Mouse (Mus musculus) liver, embryonic 15.5 days (tissue): ENCODE measurements around the gene Ncoa7. TPM values are rescaled to one million over a fixed set of nuclear protein-coding genes. Genes with fewer than 3 reads are reported as not detected.

ENCODE experiments used
- ATAC-seq: fragments of 200-750 bp; cut with Nextera tagmentation; 2 replicates; pipeline ENCODE4 v1.8.0; 2017; ENCODE audit warnings: moderate number of reproducible peaks, mild to moderate bottlenecking, moderate library complexity; ENCODE audit not compliant: insufficient read depth
- H3K27ac ChIP-seq: fragments of 300-500 bp; sonication (generic); replicated peaks from 2 replicates; pipeline ENCODE4 v1.5.1; 2015; ENCODE audit warnings: mild to moderate bottlenecking, inconsistent platforms
- H3K27me3 ChIP-seq: fragments of 300-500 bp; sonication (generic); 2 replicates; pipeline ENCODE4 v1.6.1; 2015; ENCODE audit warnings: mild to moderate bottlenecking, inconsistent platforms
- H3K36me3 ChIP-seq: fragments of 300-500 bp; sonication (generic); replicated peaks from 2 replicates; pipeline ENCODE4 v1.6.1; 2015; ENCODE audit warnings: moderate library complexity, mild to moderate bottlenecking, inconsistent platforms
- H3K4me1 ChIP-seq: fragments of 300-500 bp; sonication (generic); replicated peaks from 2 replicates; pipeline ENCODE4 v1.6.1; 2015; ENCODE audit warnings: inconsistent platforms
- H3K4me2 ChIP-seq: fragments of 300-500 bp; sonication (generic); 2 replicates; pipeline ENCODE4 v1.6.1; 2015; ENCODE audit warnings: moderate library complexity, mild to moderate bottlenecking, inconsistent platforms
- H3K4me3 ChIP-seq: fragments of 300-500 bp; sonication (generic); replicated peaks from 2 replicates; pipeline ENCODE4 v1.5.1; 2015; ENCODE audit warnings: mild to moderate bottlenecking, inconsistent platforms
- H3K9ac ChIP-seq: fragments of 300-500 bp; sonication (generic); 2 replicates; pipeline ENCODE4 v1.6.1; 2015; ENCODE audit warnings: moderate library complexity, mild to moderate bottlenecking, inconsistent platforms
- H3K9me3 ChIP-seq: fragments of 300-500 bp; sonication (generic); replicated peaks from 2 replicates; pipeline ENCODE4 v1.6.1; 2016; ENCODE audit warnings: inconsistent platforms
- WGBS: fragments of 180-500 bp; shearing (Covaris S2); methylation state at CpG from one replicate; pipeline ENCODE4 v1.1.7; 2015; ENCODE audit warnings: mixed read lengths; ENCODE audit not compliant: insufficient replicate concordance; 5-methylcytosine and 5-hydroxymethylcytosine counted together
- polyA plus RNA-seq: library from polyadenylated mRNA; unstranded; fragments of >200 nt; fragmentation: Nextera tagmentation; extraction: Ambion mirVana; gene quantifications from 2 replicates; pipeline ENCODE4 v1.2.1, GENCODE M21; 2015

The Ncoa7 gene
- polyA plus RNA-seq, 1 experiment from 2014 or later: 12.2 TPM

- H3K27ac ChIP-seq: peak overlapping the region; percentile 97
- 43% methylated on average over 3 of the region's 3 CpGs for WGBS
These were observed 184.3 kb downstream of the Ncoa7 start for GRCm38 (mm10) chr10:30618918-30619210.

GRCm38 (mm10) chr10:30618091-30618917 lies 184.8 kb downstream of the Ncoa7 start:
- H3K9ac ChIP-seq: peak overlapping the region; percentile 71
- no peaks in the 10 kb centered on the region for H3K9me3 ChIP-seq
- WGBS: 1% methylated on average over 49 of the region's 49 CpGs
- H3K27me3 ChIP-seq: peaks cover 7% of the 10 kb centered on the region; the same call in 1 of the 2 replicates
- H3K36me3 ChIP-seq: no peaks in the 10 kb centered on the region
- peaks cover 14% of the 10 kb centered on the region for H3K4me1 ChIP-seq
- peak overlapping the region; percentile 97 for H3K27ac ChIP-seq
- H3K4me2 ChIP-seq: peak overlapping the region; percentile 79
- H3K4me3 ChIP-seq: peak overlapping the region; percentile 74
- ATAC-seq: peak; percentile 100

More at GRCm38 (mm10) chr10:30618918-30619210, 184.3 kb downstream of the Ncoa7 start:
- Histone ChIP-seq H3K4me1 (peaks cover 14% of the 10 kb centered on the region), H3K36me3 (no peaks in the 10 kb centered on the region), H3K9me3 (no peaks in the 10 kb centered on the region), H3K4me3 (peak overlapping the region; percentile 74), H3K9ac (peak overlapping the region; percentile 71), H3K27me3 (peaks cover 7% of the 10 kb centered on the region; the same call in 1 of the 2 replicates), H3K4me2 (peak overlapping the region; percentile 79)
- no peak for ATAC-seq

DNA sequence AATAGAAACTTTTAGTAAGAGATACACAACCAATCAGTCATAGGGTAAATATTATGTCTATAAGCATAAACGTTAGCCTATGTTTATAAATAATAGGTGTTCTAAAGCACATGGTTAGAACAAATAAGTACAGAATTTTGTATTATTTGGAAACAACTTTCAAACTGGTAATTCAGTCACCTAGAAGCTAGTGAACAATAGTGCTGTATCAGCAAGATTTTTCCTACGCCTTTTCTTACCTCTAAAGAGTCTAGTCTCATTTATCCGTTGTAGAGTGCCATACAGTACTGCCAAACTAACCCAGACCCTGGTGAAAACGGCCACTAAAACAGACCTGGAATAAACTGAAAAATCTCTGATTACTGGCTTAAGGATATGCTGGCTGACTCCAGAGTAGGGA lies 190.1 kb downstream of the Ncoa7 start:
- Histone ChIP-seq H3K9me3 (no peaks in the 10 kb centered on the region), H3K4me2 (no peak overlapping the region), H3K27ac (no peak overlapping the region), H3K27me3 (no peaks in the 10 kb centered on the region), H3K4me1 (peaks cover 28% of the 10 kb centered on the region), H3K9ac (no peak overlapping the region), H3K4me3 (no peak overlapping the region), H3K36me3 (peaks cover 3% of the 10 kb centered on the region; the same call in 1 of the 2 replicates)
- no peak for ATAC-seq
- 68% methylated on average over 4 of the region's 4 CpGs for WGBS

- peak overlapping the region; percentile 53; the same call in 1 of the 2 replicates for H3K27ac ChIP-seq
- no peak; the same call in 1 of the 2 replicates for ATAC-seq
- no peaks in the 10 kb centered on the region for H3K27me3 ChIP-seq
- no peak overlapping the region for H3K9ac ChIP-seq
- H3K36me3 ChIP-seq: peaks cover 3% of the 10 kb centered on the region
- H3K4me1 ChIP-seq: peaks cover 16% of the 10 kb centered on the region
- H3K4me2 ChIP-seq: no peak overlapping the region
- H3K9me3 ChIP-seq: no peaks in the 10 kb centered on the region
- no peak overlapping the region for H3K4me3 ChIP-seq
These were observed 193.5 kb downstream of the Ncoa7 start for GRCm38 (mm10) chr10:30609614-30610013.

DNA sequence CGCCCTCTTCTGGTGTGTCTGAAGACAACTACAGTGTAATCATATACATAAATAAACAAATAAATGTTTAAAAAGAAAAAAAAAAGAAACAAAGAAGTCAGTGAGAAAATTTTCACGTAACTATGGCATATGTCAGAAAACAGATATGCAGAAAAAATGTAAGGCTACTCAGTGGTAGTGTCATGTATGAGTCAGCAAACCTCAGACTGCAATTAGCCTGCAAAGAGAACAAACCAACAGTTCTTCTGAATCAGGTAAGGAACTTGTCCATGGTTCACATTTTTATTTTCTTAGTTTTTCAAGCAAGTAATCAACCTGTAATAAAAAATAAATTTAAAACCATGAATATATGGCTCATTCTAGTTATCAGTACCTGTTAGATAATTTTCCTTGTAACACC lies 195.0 kb downstream of the Ncoa7 start:
- no peak for ATAC-seq
- Histone ChIP-seq H3K36me3 (peaks cover 3% of the 10 kb centered on the region), H3K4me2 (no peak overlapping the region), H3K27ac (no peak overlapping the region), H3K27me3 (no peaks in the 10 kb centered on the region), H3K9ac (no peak overlapping the region), H3K4me3 (no peak overlapping the region), H3K4me1 (peaks cover 16% of the 10 kb centered on the region), H3K9me3 (no peaks in the 10 kb centered on the region)
- WGBS: 50% methylated on average over 2 of the region's 2 CpGs

GRCm38 (mm10) chr10:30600542-30600966 lies 202.6 kb downstream of the Ncoa7 start, which contains the start of gene Trmt11:
Gene Trmt11, minus strand, starts transcription at chr10:30600749.
- ATAC-seq: peak; percentile 93
- Histone ChIP-seq H3K9ac (peak within 1 kb of the TSS; percentile 81), H3K4me3 (peak within 1 kb of the TSS; percentile 88), H3K9me3 (no peaks in the 10 kb centered on the region), H3K4me2 (peak within 1 kb of the TSS; percentile 84), H3K4me1 (peaks cover 20% of the 10 kb centered on the region), H3K27ac (peak within 1 kb of the TSS; percentile 86), H3K27me3 (no peaks in the 10 kb centered on the region), H3K36me3 (peaks cover 14% of the 10 kb centered on the region; the same call in 1 of the 2 replicates)
- WGBS: 2% methylated on average over 28 of the region's 28 CpGs

DNA sequence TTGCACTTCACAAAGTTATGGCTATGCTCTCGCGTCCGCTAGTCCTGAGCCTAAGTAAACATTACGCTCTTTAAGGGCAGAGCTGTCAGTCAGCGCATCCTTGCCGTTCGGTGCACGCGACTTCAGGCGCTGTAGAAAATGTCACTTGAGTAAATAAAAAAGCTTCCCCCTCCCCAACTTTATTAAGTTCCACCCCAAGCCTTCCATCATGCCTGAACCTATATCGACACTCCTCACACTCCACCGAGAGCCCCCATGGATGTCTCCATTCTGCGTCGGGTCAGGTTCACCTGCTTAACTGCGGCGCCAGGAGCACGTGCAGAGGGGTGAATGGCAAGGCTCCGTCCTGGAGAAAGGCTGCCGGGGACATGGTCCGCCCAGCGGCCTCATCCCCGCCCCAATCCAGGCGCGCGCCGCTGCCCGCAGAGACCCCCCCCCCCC lies 203.0 kb downstream of the Ncoa7 start:
- Histone ChIP-seq H3K4me2 (peak overlapping the region; percentile 84), H3K4me3 (peak overlapping the region; percentile 88), H3K4me1 (peaks cover 20% of the 10 kb centered on the region), H3K9me3 (no peaks in the 10 kb centered on the region), H3K9ac (peak overlapping the region; percentile 81), H3K27me3 (no peaks in the 10 kb centered on the region), H3K27ac (peak overlapping the region; percentile 86), H3K36me3 (peaks cover 18% of the 10 kb centered on the region; the same call in 1 of the 2 replicates)
- WGBS: under 1% methylated on average over 21 of the region's 27 CpGs
- ATAC-seq: peak; percentile 76

GRCm38 (mm10) chr10:30587037-30587436 lies 216.1 kb downstream of the Ncoa7 start:
- H3K36me3 ChIP-seq: peaks cover 47% of the 10 kb centered on the region
- no peaks in the 10 kb centered on the region for H3K9me3 ChIP-seq
- H3K4me1 ChIP-seq: no peaks in the 10 kb centered on the region
- no peak overlapping the region for H3K27ac ChIP-seq
- WGBS: 65% methylated on average over 5 of the region's 5 CpGs
- ATAC-seq: no peak
- H3K27me3 ChIP-seq: no peaks in the 10 kb centered on the region
- H3K4me3 ChIP-seq: no peak overlapping the region
- no peak overlapping the region for H3K4me2 ChIP-seq
- H3K9ac ChIP-seq: no peak overlapping the region

- no peaks in the 10 kb centered on the region; the same call in 1 of the 2 replicates for H3K4me1 ChIP-seq
- WGBS: 52% methylated on average over 1 of the region's 1 CpGs
- peaks cover 44% of the 10 kb centered on the region for H3K36me3 ChIP-seq
- no peaks in the 10 kb centered on the region for H3K9me3 ChIP-seq
- no peak overlapping the region for H3K9ac ChIP-seq
- no peaks in the 10 kb centered on the region for H3K27me3 ChIP-seq
- H3K4me2 ChIP-seq: no peak overlapping the region
- no peak overlapping the region for H3K4me3 ChIP-seq
- H3K27ac ChIP-seq: no peak overlapping the region
- peak; percentile 28; the same call in 1 of the 2 replicates for ATAC-seq
These were observed 217.4 kb downstream of the Ncoa7 start for GRCm38 (mm10) chr10:30585691-30586090.
